Mouse (Mus musculus) forebrain, postnatal 0 days (tissue): ENCODE results near the gene Gm10721. TPM values are rescaled to one million over a fixed set of nuclear protein-coding genes. Genes with fewer than 3 reads are reported as not detected.
"Not testable (repeated sequence)": the region's sequence is repeated elsewhere in the genome, so short reads cannot be mapped to it uniquely, and the experiment has no call there.

ENCODE experiments used
- ATAC-seq: fragments of 200-750 bp; cut with Nextera tagmentation; 2 replicates; pipeline ENCODE4 v1.8.0; 2017; ENCODE audit warnings: mild to moderate bottlenecking, moderate library complexity
- DNase-seq: peaks from one replicate; pipeline ENCODE4 v3.0.0-alpha.2; 2015
- H3K27ac ChIP-seq: fragments of 300-500 bp; sonication (generic); 2 replicates; pipeline ENCODE4 v1.5.1; 2014; ENCODE audit warnings: low read depth, mild to moderate bottlenecking, antibody characterized with exemption, low read length, moderate library complexity, mixed read lengths
- H3K27me3 ChIP-seq: fragments of 300-500 bp; sonication (generic); 2 replicates; pipeline ENCODE4 v1.6.1; 2014; ENCODE audit warnings: mild to moderate bottlenecking, low read length, mixed read lengths; ENCODE audit not compliant: insufficient read depth
- H3K36me3 ChIP-seq: fragments of 300-500 bp; sonication (generic); 2 replicates; pipeline ENCODE4 v1.6.1; 2014; ENCODE audit warnings: mild to moderate bottlenecking, moderate library complexity; ENCODE audit not compliant: insufficient read depth
- H3K4me1 ChIP-seq: fragments of 300-500 bp; sonication (generic); 2 replicates; pipeline ENCODE4 v1.6.1; 2014; ENCODE audit warnings: antibody characterized with exemption; ENCODE audit not compliant: insufficient read depth
- H3K4me2 ChIP-seq: fragments of 300-500 bp; sonication (generic); 2 replicates; pipeline ENCODE4 v1.6.1; 2014; ENCODE audit warnings: low read depth, mild to moderate bottlenecking, moderate library complexity
- H3K4me3 ChIP-seq: fragments of 300-500 bp; sonication (generic); 2 replicates; pipeline ENCODE4 v1.5.1; 2014; ENCODE audit warnings: low read depth, low read length, mixed read lengths
- H3K9ac ChIP-seq: fragments of 300-500 bp; sonication (generic); 2 replicates; pipeline ENCODE4 v1.6.1; 2014; ENCODE audit warnings: mild to moderate bottlenecking
- H3K9me3 ChIP-seq: fragments of 300-500 bp; sonication (generic); 2 replicates; pipeline ENCODE4 v1.6.1; 2016; ENCODE audit warnings: low read length
- WGBS: fragments of 180-500 bp; shearing (Covaris S2); extraction: QIAGEN DNeasy Blood & Tissue Kit; methylation state at CpG from one replicate; pipeline ENCODE4 v1.1.7; 2014; 5-methylcytosine and 5-hydroxymethylcytosine counted together
- polyA plus RNA-seq: library from polyadenylated mRNA; unstranded; fragments of >200 nt; fragmentation: Nextera tagmentation; extraction: Ambion mirVana; gene quantifications from 2 replicates; pipeline ENCODE4 v1.2.1, GENCODE M21; 2015
- total RNA-seq: library from RNA; depleted of rRNA; stranded (reverse); fragments of >200 nt; gene quantifications from 2 replicates; pipeline ENCODE4 v1.2.3, GENCODE M21; 2014

The Gm10721 gene
- total and polyA plus RNA-seq, 2 experiments from 2014 or later = 0.43 TPM; not detected in 1

GRCm38 (mm10) chr9:3015354-3015753, 2.4 kb downstream of the Gm10721 start, which contains the start of gene Gm10720:
Gene Gm10720, plus strand, starts transcription at chr9:3015654.
- not testable (repeated sequence) for H3K4me2 ChIP-seq, H3K27ac ChIP-seq, ATAC-seq, H3K9me3 ChIP-seq, H3K36me3 ChIP-seq, H3K27me3 ChIP-seq, DNase-seq, H3K4me1 ChIP-seq, H3K4me3 ChIP-seq, H3K9ac ChIP-seq
- 67% methylated on average over 4 of the region's 9 CpGs for WGBS

GRCm38 (mm10) chr9:3015896-3016295, 3.0 kb downstream of the Gm10721 start:
- H3K4me3 ChIP-seq, ATAC-seq, DNase-seq, H3K9ac ChIP-seq, H3K9me3 ChIP-seq, H3K27me3 ChIP-seq, H3K27ac ChIP-seq, H3K4me2 ChIP-seq, H3K36me3 ChIP-seq, H3K4me1 ChIP-seq: not testable (repeated sequence)
- 83% methylated on average over 4 of the region's 6 CpGs for WGBS

- not testable (repeated sequence) for H3K4me3 ChIP-seq, H3K36me3 ChIP-seq, H3K9ac ChIP-seq, H3K4me2 ChIP-seq, H3K27me3 ChIP-seq, H3K9me3 ChIP-seq, ATAC-seq, H3K27ac ChIP-seq, DNase-seq, H3K4me1 ChIP-seq
- WGBS = no CpG with 5 or more reads among the region's 9 CpGs
Observed at GRCm38 (mm10) chr9:3017108-3017507, 4.2 kb downstream of the Gm10721 start, which contains the start of gene Gm10719. Gene Gm10719, plus strand, starts transcription at chr9:3017408.

GRCm38 (mm10) chr9:3018944-3019343, 6.0 kb downstream of the Gm10721 start:
- H3K27ac ChIP-seq, H3K36me3 ChIP-seq: not testable (repeated sequence)

GRCm38 (mm10) chr9:3019835-3020727, 7.1 kb downstream of the Gm10721 start:
- H3K9me3 ChIP-seq, H3K9ac ChIP-seq, DNase-seq, H3K27me3 ChIP-seq, H3K36me3 ChIP-seq, H3K4me1 ChIP-seq, H3K4me3 ChIP-seq, H3K4me2 ChIP-seq, H3K27ac ChIP-seq: not testable (repeated sequence)
- 82% methylated on average over 11 of the region's 19 CpGs for WGBS
- ATAC-seq = peak; percentile 55; the same call in 1 of the 2 replicates

More at GRCm38 (mm10) chr9:3018944-3019343, 6.0 kb downstream of the Gm10721 start:
- not testable (repeated sequence) for ATAC-seq, H3K4me3 ChIP-seq, H3K9me3 ChIP-seq, H3K9ac ChIP-seq, H3K4me2 ChIP-seq, DNase-seq, H3K27me3 ChIP-seq, H3K4me1 ChIP-seq
- WGBS = 71% methylated on average over 7 of the region's 9 CpGs

GRCm38 (mm10) chr9:3022316-3023008, 9.5 kb downstream of the Gm10721 start:
- H3K4me2 ChIP-seq, ATAC-seq, H3K9ac ChIP-seq, H3K27me3 ChIP-seq, H3K9me3 ChIP-seq, H3K27ac ChIP-seq, H3K36me3 ChIP-seq, H3K4me1 ChIP-seq, H3K4me3 ChIP-seq: not testable (repeated sequence)
- WGBS = 72% methylated on average over 9 of the region's 13 CpGs
- peak; percentile 0 for DNase-seq

GRCm38 (mm10) chr9:3023312-3023984, 10.5 kb downstream of the Gm10721 start, which contains the start of gene Gm10718:
Gene Gm10718, plus strand, starts transcription at chr9:3023547.
- not testable (repeated sequence) for H3K36me3 ChIP-seq, DNase-seq, H3K4me2 ChIP-seq, H3K27ac ChIP-seq, H3K9me3 ChIP-seq, H3K27me3 ChIP-seq, H3K4me1 ChIP-seq, H3K4me3 ChIP-seq, H3K9ac ChIP-seq, ATAC-seq
- WGBS = 78% methylated on average over 9 of the region's 13 CpGs

- H3K4me2 ChIP-seq, H3K4me3 ChIP-seq, H3K27me3 ChIP-seq, ATAC-seq, H3K9me3 ChIP-seq, H3K4me1 ChIP-seq, H3K27ac ChIP-seq, H3K9ac ChIP-seq, H3K36me3 ChIP-seq, DNase-seq: not testable (repeated sequence)
- 74% methylated on average over 15 of the region's 16 CpGs for WGBS
Observed at GRCm38 (mm10) chr9:3023985-3024648, 11.2 kb downstream of the Gm10721 start.

GRCm38 (mm10) chr9:3024912-3025467, 12.1 kb downstream of the Gm10721 start, which contains the start of gene Gm10717:
Gene Gm10717, plus strand, starts transcription at chr9:3025417.
- not testable (repeated sequence) for H3K27me3 ChIP-seq, H3K4me2 ChIP-seq, H3K4me1 ChIP-seq, ATAC-seq, H3K4me3 ChIP-seq, H3K27ac ChIP-seq, DNase-seq, H3K9me3 ChIP-seq, H3K9ac ChIP-seq, H3K36me3 ChIP-seq
- WGBS = 73% methylated on average over 12 of the region's 12 CpGs
